In the genomic region with DNA sequence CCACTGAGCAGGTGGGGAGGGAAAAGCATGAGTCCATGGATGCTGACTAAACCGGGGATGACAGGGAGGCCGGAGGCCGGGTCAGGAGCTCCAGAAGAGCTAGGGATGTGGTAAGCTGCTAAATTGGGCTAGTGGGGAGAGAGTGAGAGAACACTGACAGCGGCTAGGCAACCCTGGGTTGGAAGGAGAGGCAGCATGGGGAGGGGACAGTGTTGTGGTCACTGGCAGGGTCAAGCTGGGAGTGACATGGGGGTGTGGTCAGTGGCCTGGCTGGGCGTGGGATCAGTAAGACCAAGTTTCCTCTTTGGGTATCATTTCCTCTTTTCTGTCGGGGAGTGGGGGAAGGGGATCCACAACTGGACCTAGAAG, we compare ENCODE assay signal across 8 mouse cellular contexts. TPM values are rescaled to one million over a fixed set of nuclear protein-coding genes. Genes with fewer than 3 reads are reported as not detected.
DNase-seq lines count a peak whose midpoint lies in the region; ATAC-seq and TF ChIP-seq lines count a peak whose summit lies in the region.

No protein-coding gene starts in this region.

- no peak for ATAC-seq in forebrain, embryonic 12.5 days (ENCODE audit: low FRiP score)
- ATAC-seq in hindbrain, embryonic 13.5 days (ENCODE audit: low FRiP score): no peak
- no peak for ATAC-seq in midbrain, embryonic 16.5 days

- H3K36me3 ChIP-seq in testis, adult 2 months (ENCODE audit: control insufficient read depth, insufficient read depth, low read length): peaks cover 2% of the 10 kb centered on the region
- peaks cover 28% of the 10 kb centered on the region for H3K36me3 ChIP-seq in forebrain, embryonic 12.5 days (replicated peaks)
- H3K36me3 ChIP-seq in hindbrain, embryonic 13.5 days: peaks cover 32% of the 10 kb centered on the region
- peaks cover 7% of the 10 kb centered on the region for H3K36me3 ChIP-seq in midbrain, embryonic 16.5 days (ENCODE audit: control insufficient read depth, insufficient read depth, low read length)

- no peak for DNase-seq in testis, postnatal 10 days (ENCODE audit: low spot score)
- DNase-seq in liver: peak; percentile 63
- DNase-seq in ovary, adult 18-20 months (ENCODE audit: low spot score): no peak
- no peak for DNase-seq in left cerebral cortex, postnatal 4 days

- H3K4me1 ChIP-seq in testis, adult 2 months (ENCODE audit: control insufficient read depth, insufficient read depth, low read length): peaks cover 13% of the 10 kb centered on the region
- peaks cover 58% of the 10 kb centered on the region for H3K4me1 ChIP-seq in forebrain, embryonic 12.5 days
- H3K4me1 ChIP-seq in hindbrain, embryonic 13.5 days (replicated peaks): peaks cover 55% of the 10 kb centered on the region
- H3K4me1 ChIP-seq in midbrain, embryonic 16.5 days (ENCODE audit: control insufficient read depth, insufficient read depth, low read length): peaks cover 45% of the 10 kb centered on the region

- 63% methylated on average over 5 of the region's 6 CpGs for WGBS in forebrain, embryonic 12.5 days
- 43% methylated on average over 6 of the region's 6 CpGs for WGBS in hindbrain, embryonic 13.5 days
- 51% methylated on average over 6 of the region's 6 CpGs for WGBS in midbrain, embryonic 16.5 days

- no peaks in the 10 kb centered on the region for H3K27me3 ChIP-seq in testis, adult 2 months (ENCODE audit: control insufficient read depth, insufficient read depth, low read length)
- H3K27me3 ChIP-seq in forebrain, embryonic 12.5 days: no peaks in the 10 kb centered on the region
- no peaks in the 10 kb centered on the region for H3K27me3 ChIP-seq in hindbrain, embryonic 13.5 days
- H3K27me3 ChIP-seq in midbrain, embryonic 16.5 days (ENCODE audit: control insufficient read depth, insufficient read depth, low read depth, low read length): no peaks in the 10 kb centered on the region

- no peak for TF ChIP-seq CTCF in testis, adult 2 months (IDR thresholded peaks at IDR 0.05; ENCODE audit: control insufficient read depth, insufficient read depth, insufficient replicate concordance, low read depth, low read length)

- H3K4me2 ChIP-seq in forebrain, embryonic 12.5 days: peak overlapping the region; percentile 86
- peak overlapping the region; percentile 92 for H3K4me2 ChIP-seq in hindbrain, embryonic 13.5 days
- H3K4me2 ChIP-seq in midbrain, embryonic 16.5 days (ENCODE audit: low read length): peak overlapping the region; percentile 77; the same call in 1 of the 2 replicates

- H3K27ac ChIP-seq in testis, adult 2 months (ENCODE audit: control insufficient read depth, insufficient read depth, low read depth, low read length): peak overlapping the region; percentile 35; the same call in 1 of the 2 replicates
- H3K27ac ChIP-seq in forebrain, embryonic 12.5 days: 0 out of 2 replicates have a peak overlapping the region, but pooled peaks have one; percentile 13
- no peak overlapping the region for H3K27ac ChIP-seq in hindbrain, embryonic 13.5 days
- no peak overlapping the region for H3K27ac ChIP-seq in midbrain, embryonic 16.5 days (ENCODE audit: low read length)

- TF ChIP-seq POLR2A in testis, adult 2 months (IDR thresholded peaks at IDR 0.05; ENCODE audit: control insufficient read depth, low read depth, low read length): no peak

- no peak overlapping the region for H3K4me3 ChIP-seq in testis, adult 2 months (ENCODE audit: control insufficient read depth, low read depth, low read length)
- no peak overlapping the region for H3K4me3 ChIP-seq in forebrain, embryonic 12.5 days (replicated peaks)
- H3K4me3 ChIP-seq in hindbrain, embryonic 13.5 days: no peak overlapping the region
- no peak overlapping the region for H3K4me3 ChIP-seq in midbrain, embryonic 16.5 days (ENCODE audit: low read depth, low read length)

- no peaks in the 10 kb centered on the region for H3K9me3 ChIP-seq in forebrain, embryonic 12.5 days
- H3K9me3 ChIP-seq in hindbrain, embryonic 13.5 days: no peaks in the 10 kb centered on the region
- H3K9me3 ChIP-seq in midbrain, embryonic 16.5 days (replicated peaks; ENCODE audit: control insufficient read depth, low read length, poor library complexity, severe bottlenecking): no peaks in the 10 kb centered on the region

- intact Hi-C loops in left cerebral cortex, postnatal 4 days (cut with DNase I): no loop called here

- H3K9ac ChIP-seq in forebrain, embryonic 12.5 days: peak overlapping the region; percentile 42
- H3K9ac ChIP-seq in hindbrain, embryonic 13.5 days: peak overlapping the region; percentile 59
- H3K9ac ChIP-seq in midbrain, embryonic 16.5 days (ENCODE audit: low read depth, low read length): no peak overlapping the region; the same call in 1 of the 2 replicates

RNA-seq across cellular contexts. Expression of a gene that starts 1.9 kb away (rescaled TPM):
- polyA plus RNA-seq in testis, adult 2 months (2012; rRNA removed): 27.9 and 35.0 TPM in 2 replicates
- 45.3 and 46.2 TPM in 2 replicates for polyA plus RNA-seq in forebrain, embryonic 12.5 days (2016; fragmentation: Nextera tagmentation; extraction: Ambion mirVana)
- polyA plus RNA-seq in hindbrain, embryonic 13.5 days (2015; fragmentation: Nextera tagmentation; extraction: Ambion mirVana): 79.3 and 80.9 TPM in 2 replicates
- polyA plus RNA-seq in midbrain, embryonic 16.5 days (2015; fragmentation: Nextera tagmentation; extraction: Ambion mirVana): 83.4 and 83.7 TPM in 2 replicates
- 10 to 100 TPM; 63.2 to 67.5 TPM for total RNA-seq in left cerebral cortex, postnatal 4 days (2021)

RNA-seq across cellular contexts. Expression of a gene that starts 2.3 kb away (rescaled TPM):
- polyA plus RNA-seq in testis, adult 2 months (2012; rRNA removed): 44.9 and 51.8 TPM in 2 replicates
- 54.5 and 55.9 TPM in 2 replicates for polyA plus RNA-seq in forebrain, embryonic 12.5 days (2016; fragmentation: Nextera tagmentation; extraction: Ambion mirVana)
- polyA plus RNA-seq in hindbrain, embryonic 13.5 days (2015; fragmentation: Nextera tagmentation; extraction: Ambion mirVana): 64.5 and 66.2 TPM in 2 replicates
- 59.3 and 62.9 TPM in 2 replicates for polyA plus RNA-seq in midbrain, embryonic 16.5 days (2015; fragmentation: Nextera tagmentation; extraction: Ambion mirVana)
- 10 to 100 TPM; 49.1 to 59.1 TPM for total RNA-seq in left cerebral cortex, postnatal 4 days (2021)

RNA-seq across cellular contexts. Expression of a gene that starts 18.3 kb away (rescaled TPM):
- polyA plus RNA-seq in testis, adult 2 months (2012; rRNA removed): 36.8 and 37.6 TPM in 2 replicates
- polyA plus RNA-seq in forebrain, embryonic 12.5 days (2016; fragmentation: Nextera tagmentation; extraction: Ambion mirVana): 29.9 and 30.9 TPM in 2 replicates
- polyA plus RNA-seq in hindbrain, embryonic 13.5 days (2015; fragmentation: Nextera tagmentation; extraction: Ambion mirVana): 29.0 and 31.5 TPM in 2 replicates
- 15.2 and 22.5 TPM in 2 replicates for polyA plus RNA-seq in midbrain, embryonic 16.5 days (2015; fragmentation: Nextera tagmentation; extraction: Ambion mirVana)
- 10 to 100 TPM; 47.1 to 54.1 TPM for total RNA-seq in left cerebral cortex, postnatal 4 days (2021)

RNA-seq across cellular contexts. Expression of a gene that starts 18.4 kb away (rescaled TPM):
- polyA plus RNA-seq in testis, adult 2 months (2012; rRNA removed): 61.0 and 65.0 TPM in 2 replicates
- polyA plus RNA-seq in forebrain, embryonic 12.5 days (2016; fragmentation: Nextera tagmentation; extraction: Ambion mirVana): 43.7 and 48.2 TPM in 2 replicates
- polyA plus RNA-seq in hindbrain, embryonic 13.5 days (2015; fragmentation: Nextera tagmentation; extraction: Ambion mirVana): 53.6 and 53.8 TPM in 2 replicates
- 61.3 and 61.9 TPM in 2 replicates for polyA plus RNA-seq in midbrain, embryonic 16.5 days (2015; fragmentation: Nextera tagmentation; extraction: Ambion mirVana)
- total RNA-seq in left cerebral cortex, postnatal 4 days (2021): 10 to 100 TPM; 63.9 to 71.7 TPM

RNA-seq across cellular contexts. Expression of a gene that starts 24.1 kb away (rescaled TPM):
- 0.83 and 1.1 TPM in 2 replicates for polyA plus RNA-seq in testis, adult 2 months (2012; rRNA removed)
- polyA plus RNA-seq in forebrain, embryonic 12.5 days (2016; fragmentation: Nextera tagmentation; extraction: Ambion mirVana): 0.89 and 3.5 TPM in 2 replicates
- polyA plus RNA-seq in hindbrain, embryonic 13.5 days (2015; fragmentation: Nextera tagmentation; extraction: Ambion mirVana): 2.6 TPM in 1 of 2 replicates, not detected in the other
- 1.1 TPM in 1 of 2 replicates, not detected in the other for polyA plus RNA-seq in midbrain, embryonic 16.5 days (2015; fragmentation: Nextera tagmentation; extraction: Ambion mirVana)
- not detected for total RNA-seq in left cerebral cortex, postnatal 4 days (2021)

Comparison
In these comparisons a context has a peak if more than half of its experiments do, and no peak if none do; other contexts are left out.
1. H3K27ac ChIP-seq: peak in testis, adult 2 months (single experiment) and forebrain, embryonic 12.5 days (single experiment); none in hindbrain, embryonic 13.5 days (single experiment) and midbrain, embryonic 16.5 days (single experiment).
2. Peak in every context shown above with its lines, with median percentiles within 50 percentile points of each other: H3K4me2 ChIP-seq.